Mouse (Mus musculus) kidney, postnatal 36 days (tissue): ENCODE measurements around the gene Prdm16.

ENCODE experiments used
- DNase-seq, 2 experiments: peaks; one replicate each; pipeline ENCODE4 v3.0.0; 2021 to 2022; ENCODE audit warnings: mixed read lengths in 2 of 2

Prdm16 gene

DNA sequence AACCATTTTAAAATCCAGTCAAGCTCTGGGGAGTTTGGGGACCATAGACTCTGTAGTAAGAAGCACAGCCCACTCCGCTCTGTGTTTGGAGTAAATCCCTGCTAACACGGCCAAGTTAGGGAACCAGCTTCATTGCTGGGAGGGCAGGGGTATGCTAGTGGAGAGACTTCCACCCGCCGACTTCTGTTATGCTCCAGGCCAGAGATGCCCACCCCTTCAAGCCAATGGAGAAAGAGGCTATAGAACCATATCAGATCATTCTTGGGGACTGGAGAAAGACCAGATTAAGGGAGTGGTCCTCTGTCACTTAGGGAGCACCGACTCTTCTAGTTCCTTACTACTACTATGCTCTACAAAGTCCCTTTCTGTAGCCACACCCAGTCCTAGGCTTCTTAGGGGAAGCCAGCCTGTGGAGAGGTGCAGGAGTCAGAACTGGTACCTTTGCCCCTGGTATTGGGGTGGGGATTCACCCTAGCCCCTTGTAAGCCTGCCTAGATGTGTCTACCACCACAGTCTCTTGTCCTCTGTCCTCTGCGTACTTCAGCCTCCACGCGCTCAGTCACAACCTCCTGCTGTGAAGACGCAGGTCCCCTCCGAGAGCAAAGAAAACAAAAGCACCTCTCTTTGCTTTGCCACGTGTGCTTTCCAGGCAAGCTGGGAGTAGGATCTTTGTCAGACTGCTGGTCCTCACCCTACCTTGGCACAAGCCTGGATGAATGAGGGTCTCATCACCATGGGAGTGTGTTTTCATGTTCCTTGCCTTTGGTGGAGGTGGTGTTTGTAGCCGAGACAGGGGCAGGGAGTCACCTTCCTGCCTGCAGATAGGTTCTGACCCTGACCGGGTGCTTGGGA lies 3.1 kb upstream of the Prdm16 start:
- no peak for DNase-seq

DNA sequence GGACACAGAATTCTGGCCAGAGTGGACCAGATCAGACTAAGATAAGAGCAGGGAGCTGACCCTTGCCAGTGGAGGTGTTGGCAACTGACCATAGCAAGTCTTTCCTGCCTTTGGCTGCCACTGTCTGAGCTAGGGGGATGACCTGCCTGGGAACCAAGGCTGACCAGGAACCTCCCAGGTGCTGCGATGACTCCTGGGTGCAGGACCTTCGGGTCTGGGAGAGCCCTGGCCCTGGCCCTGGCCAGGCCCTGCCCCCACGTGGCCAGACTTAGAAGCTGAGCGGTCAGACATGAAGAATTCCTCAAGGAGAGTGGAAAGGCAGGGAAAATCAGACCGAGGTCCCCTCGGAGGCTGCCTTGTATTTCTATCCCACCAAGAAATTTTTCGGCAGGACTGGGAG lies 2.5 kb upstream of the Prdm16 start:
- peak; percentile 63 to 71 for DNase-seq

DNA sequence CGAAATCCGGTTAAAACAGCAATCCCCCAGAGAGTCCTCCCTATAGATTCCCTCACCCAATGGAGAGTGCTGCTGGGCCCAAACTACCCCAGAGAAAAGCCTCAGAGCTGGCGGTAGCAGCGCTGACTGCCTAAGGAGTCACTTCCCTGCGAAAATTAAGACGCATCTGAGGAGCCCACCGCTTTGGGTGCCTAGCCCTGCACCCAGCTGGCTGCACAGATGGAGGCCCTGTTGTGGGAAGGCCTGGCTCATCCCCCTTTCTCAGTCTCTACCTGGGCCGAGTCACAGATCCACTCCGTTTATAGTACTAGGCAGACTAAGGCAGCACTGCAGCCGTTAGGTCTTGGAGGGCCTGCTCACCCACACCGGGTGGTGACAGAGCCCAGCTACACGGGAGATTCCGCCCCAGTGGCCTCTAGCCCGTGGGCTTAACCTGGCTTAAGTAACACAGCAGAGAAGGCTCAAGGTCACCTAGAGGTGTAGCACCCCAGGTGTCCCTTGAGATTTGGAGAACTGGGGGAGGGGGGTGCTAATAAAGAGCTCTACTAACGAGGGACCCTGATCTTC lies 1.7 kb upstream of the Prdm16 start:
- peak in 1 of 2 experiments; percentile 44 for DNase-seq

DNA sequence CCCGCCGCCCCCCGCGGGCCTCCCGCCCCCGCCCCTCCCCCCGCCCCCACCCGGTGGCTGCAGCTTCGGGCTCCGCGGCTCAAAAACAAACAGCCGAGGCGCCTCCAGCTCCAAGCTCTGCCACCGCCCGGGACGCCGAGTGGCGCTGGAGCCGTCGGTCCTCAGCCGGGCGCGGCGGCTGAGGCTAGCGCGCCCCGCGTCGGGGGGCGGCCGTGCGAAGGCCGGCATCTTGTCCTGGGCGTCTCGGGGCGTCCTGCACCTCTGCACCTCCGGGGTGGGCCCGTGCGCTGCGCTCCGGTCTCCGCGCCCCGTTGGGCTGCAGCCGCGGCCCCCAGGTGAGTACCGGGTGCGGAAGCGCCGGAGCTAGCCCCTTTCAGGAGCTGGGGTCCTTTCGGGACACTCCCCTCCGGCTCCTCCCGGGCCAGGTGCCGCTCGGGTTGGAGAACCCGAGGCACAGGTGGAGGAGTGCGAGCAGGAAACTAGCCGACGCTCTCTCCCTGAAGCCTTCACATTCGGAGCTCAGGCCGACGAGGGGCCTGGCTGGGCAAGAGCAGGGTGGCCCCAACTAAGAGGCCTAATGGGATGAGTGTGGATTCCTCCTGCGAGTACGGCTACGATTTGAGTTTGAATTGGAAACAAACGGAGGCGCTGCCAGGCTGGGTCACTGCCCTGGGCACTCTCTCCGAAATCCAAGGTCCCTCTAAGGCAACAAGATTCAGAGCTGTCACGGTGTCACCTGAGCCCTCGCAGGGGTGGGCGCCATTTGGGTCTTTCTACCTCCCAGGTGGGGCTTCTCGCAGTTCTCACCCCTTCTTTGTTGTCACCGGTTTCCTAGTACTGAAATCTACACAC lies 1.0 kb upstream of the Prdm16 start:
- peak in 1 of 2 experiments; percentile 15 for DNase-seq

DNA sequence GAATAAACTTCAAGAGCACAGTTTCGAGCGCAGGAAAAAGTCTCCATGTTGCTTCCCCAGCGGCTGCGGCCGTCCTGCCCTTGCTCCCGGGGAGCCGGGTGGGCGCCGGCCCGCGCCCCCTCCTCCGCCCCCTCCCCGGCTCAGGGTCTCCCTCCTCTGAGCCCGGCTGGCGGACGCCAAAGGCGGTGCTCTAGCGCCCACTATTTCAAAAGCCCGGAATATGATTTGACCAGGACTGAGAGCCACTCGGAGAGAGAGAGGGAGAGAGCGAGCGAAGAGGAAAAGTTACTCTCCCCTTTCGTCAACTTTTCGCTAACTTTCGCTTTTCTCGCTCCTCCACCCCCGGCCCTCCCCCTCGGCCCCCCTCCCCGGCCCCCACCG lies 630 bp downstream of the Prdm16 start:
- DNase-seq: peak; percentile 35 to 54

DNA sequence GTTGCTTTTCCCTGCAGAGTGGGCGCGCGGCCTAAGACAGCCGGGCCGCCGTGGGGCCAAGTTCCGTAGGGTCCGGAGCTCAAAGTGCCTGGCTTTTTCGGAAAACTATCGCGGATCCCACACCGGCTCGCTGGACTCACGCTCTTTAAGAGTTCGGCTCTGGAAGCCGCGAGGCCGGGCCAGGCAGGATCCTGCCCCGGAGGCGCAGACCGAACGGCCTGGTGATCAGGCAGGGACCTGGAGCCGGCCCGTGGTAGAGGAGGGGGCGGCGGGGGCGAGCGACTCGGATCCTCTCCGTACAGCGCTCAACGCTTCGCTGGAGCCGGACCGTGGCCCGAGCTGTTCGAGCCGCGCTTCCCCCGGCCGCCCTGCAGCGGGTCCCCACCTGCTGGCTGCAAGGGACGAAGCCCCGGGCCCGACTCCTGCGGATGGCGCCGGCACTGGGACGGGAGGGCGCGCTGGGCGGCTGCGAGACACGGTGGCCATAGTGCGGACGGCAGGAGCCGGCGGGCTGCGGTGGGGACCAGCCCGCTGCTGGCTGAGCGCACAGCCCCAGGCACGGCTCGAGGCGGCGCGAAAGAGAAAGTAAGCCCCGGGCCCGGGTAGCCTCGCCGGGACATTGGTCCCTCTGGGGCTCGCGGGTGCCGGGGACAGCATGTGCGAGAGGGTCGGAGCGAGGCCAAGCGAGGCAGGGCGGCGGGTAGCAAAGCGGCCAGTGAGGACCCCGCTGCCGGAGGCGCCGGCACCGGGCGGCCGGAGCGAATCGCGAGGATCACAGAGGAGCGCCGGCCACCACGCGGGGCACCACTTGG lies 1.2 kb downstream of the Prdm16 start:
- peak in 1 of 2 experiments; percentile 57 for DNase-seq

DNA sequence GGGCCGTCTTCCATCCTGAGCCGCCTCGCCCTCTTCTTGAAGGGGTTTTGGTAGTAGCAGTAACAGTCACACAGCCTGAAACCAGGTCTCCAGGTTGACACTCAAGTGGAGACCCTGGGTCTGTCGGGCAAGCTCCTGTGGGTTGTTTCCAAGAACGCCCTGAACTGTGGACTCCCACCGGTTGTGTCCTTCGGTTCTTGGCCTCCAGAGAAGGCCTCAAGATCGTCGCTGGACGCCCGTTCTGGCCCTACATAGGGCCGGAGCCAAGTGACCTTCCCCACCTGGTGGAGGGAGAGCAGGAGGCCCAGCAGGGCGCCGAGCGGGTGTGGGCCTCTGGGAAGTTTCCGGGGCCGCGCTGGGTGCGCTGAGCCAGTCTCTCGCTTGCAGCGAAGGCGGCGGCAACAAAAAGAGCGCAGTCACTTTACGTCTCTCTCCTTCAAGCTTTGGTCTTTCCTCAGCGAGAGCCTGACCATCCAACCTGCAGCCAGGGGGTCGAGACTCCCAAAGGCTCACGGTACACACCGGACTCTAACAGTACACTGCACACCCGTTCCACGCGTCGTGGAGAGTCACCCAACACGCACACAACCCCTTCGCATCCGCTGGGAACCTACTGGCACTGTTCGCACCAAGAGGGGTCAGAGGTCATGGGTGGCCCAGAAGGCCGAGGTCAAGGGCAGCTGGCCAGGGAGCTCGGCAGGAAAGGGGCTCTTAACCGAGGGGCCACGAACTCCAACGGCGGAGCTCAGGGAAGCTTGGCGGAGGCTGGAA lies 2.0 kb downstream of the Prdm16 start:
- DNase-seq: peak in 1 of 2 experiments; percentile 36

DNA sequence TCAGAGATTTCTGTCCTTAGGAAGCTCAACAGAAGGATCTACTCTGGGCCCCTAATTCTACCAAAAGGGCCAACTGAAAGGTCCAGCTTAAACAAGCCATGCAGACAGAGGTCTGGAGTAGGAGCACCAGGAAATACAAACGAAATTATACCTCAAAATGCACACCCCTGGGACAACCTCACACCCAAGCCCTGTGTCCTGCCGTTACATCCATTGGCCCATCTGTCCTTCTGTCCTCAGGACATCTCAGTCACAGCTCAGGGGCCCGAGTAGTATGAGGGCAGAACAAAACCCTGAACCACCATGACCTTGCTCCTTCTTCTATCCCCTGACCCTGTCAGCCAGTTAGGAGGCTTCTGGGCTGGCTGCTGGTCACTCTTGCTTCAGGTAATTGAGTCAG lies 2.7 kb downstream of the Prdm16 start:
- DNase-seq: no peak

DNA sequence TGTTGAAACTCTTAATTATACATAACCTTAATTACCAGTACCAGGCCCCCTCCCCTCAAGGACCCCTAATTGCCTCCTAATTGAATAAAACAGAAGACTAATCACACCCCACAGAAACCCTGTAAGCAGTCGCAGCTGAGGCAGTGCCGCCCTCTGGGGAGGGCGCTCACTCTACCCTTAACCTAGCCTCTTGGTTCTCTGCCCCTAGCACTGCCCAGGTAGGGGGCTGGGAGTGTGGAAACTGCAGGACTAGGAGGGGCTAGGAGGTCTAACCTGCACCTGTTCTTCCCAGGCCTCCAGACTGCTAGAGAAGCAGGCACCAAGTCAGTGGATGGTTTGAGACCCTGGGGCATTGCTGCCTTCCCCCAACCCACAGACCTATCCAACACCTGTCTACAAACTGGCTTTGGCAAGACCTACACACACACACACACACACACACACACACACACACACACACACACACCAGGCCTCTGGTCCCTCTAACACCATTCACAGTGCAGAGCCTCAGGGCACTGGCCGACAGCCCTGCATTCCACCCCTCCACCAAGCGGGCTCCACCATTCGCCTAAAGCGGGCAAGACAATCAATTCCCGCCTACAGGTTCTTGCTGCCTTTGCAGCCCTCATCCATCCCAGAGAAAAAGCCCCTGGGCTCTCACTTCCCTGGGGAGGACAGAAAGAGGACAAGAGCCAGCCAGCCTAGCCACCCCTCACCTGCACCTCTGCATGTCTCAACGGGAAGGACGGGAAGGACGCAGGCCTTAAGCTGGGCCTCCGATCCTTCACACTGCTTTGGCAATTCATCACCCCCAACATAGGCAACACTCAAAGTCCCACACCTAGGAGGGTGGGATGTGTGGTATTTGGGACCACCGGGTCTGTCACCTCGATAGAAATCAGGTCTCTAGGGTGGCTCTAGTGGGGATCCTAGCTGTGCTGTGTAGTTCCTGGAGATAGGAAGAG lies 3.6 kb downstream of the Prdm16 start:
- peak; percentile 48 to 65 for DNase-seq

DNA sequence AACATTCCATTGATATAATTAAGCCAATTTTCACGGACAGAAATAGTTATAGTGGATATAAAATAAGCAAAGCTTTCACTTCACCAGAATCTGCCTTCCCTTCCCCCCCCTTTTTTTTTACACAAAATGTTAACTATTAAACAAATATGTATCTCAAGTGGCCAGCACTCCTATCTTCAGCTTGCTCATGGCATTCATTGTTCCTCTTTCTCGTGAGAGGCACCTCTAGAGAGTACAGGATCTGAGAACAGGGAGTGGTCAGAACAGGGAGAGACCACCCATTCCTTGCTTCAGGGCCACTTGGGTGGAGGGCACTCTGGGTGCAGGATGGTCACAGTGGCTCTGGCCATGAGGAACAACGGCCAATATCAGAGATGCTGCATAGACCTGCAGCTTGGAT lies 5.9 kb downstream of the Prdm16 start:
- no peak for DNase-seq

DNA sequence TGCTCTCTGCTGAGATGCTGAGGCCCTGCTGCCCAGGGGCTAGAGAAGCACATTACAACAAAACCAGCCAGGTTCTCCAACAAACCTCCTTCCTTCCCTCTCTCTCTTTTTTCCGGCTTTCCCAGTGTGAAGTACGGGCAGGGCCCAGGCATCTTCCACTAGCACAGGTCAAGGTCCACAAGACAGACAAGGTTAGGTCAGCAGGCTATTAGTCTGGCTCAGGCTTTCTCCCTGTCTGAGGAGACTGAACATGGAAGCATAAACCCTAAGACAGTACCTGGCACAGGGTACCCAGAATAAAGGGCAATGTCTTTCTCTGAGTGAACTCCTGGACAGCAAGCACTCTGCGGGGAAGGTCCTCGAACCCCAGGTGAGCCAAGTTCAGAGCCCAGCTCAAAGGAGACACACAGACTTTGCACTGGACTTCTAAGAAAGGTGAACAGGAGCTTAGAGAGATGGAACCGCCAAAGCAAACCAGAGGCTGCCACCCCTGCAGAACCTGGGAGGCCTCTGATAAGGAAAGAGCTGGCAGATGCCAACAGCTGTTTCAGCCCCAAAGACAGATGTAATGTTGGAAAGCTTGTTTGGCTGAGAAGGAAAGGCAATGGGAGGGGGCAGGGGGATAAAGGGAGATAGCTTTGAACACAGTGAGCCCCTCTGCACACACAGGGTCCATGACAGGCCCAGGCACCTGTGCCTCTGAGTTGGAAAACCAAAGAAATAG lies 9.1 kb downstream of the Prdm16 start:
- peak in 1 of 2 experiments; percentile 20 for DNase-seq

DNA sequence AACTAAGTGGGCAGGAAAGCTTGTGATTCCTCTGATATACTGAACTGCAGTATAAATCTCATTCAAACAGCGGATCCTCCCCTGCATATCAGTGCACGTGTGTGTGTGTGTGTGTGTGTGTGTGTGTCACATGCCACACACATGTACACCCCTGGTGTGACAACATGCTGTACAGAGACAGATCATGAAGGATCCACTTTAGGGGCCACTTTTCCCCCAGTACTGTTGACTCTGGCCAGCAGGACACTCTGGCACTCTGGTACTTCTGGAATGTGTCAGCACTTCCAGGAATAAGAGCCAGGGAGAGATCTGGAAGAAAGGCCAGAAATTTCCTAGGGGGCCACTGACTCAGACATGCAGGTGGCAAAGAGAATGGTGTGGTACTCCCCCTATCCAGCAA lies 10.4 kb downstream of the Prdm16 start:
- DNase-seq: no peak

DNA sequence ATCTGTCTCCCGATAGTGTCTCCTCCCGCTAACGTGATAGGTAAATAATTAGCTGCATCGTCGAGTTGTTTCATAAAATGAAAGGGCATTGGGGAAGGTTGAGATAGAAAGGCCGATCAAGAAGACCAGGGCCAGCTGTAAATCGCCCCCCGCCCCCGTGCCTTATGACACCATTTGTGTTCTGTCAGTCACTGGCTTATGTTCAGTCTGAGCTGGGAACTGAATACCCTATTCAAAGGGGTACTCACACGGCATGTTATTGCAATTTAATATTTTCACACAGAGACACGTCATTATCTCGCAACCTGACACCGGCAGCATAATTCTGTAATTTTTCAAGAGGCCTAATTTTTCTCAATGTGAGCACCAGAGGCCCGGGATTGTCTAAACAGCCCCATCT lies 11.0 kb downstream of the Prdm16 start:
- no peak for DNase-seq

DNA sequence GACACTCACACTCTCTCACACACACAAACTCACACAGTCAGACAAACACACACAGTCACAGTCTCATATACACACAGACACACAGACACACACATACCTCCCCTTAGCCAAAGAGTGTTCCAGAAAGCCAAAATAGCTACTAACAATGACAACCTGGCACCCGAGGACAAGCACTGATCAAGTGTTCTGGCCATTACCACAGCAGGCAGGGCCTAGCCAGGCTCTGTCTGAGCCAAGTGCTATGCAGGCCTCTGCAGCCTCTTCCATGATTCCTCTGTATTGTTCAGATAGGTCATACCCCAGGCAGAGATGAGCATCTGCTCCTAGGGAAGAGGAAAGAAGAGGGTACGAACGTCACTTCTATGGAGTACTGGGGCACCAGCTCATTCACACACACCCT lies 13.4 kb downstream of the Prdm16 start:
- no peak for DNase-seq

DNA sequence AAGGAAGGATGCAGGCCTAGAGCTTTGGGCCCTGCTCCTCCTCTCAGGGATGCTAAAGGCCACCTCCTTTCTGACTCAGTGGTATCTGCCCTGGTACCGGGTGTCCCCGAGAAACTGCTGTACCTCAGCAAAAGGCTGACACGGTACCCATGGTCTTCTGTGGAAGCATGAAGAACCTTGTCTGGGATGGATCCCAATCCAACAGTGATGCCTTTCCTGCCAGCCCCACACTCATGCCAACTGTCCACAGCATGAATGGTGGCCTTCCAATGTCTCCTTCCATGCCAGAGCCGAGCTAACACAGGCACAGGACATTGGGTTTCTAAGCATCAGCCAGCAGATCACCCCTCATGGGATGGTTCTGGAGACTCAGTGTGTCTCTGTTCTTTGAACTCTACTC lies 14.2 kb downstream of the Prdm16 start:
- DNase-seq: no peak

DNA sequence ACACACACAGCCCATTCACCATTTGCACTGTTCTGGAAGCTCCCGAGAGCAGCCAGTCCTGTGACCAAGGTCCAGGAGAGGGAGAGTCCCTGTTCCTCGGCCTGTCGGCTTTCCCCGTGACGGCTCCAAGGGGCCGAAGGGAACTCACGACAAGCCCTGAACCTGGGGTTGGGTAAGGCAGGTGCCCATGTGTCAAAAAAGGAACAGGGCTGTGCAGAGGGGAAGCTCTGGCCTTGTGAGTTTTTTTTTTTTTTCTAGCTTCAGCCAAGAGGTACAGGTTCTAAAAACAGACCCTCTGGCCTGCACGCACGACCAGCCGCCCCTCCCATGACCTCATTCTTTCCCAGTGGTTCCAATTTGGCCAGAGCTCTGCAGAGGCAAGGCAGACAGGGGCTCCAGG lies 25.5 kb downstream of the Prdm16 start:
- DNase-seq: no peak

DNA sequence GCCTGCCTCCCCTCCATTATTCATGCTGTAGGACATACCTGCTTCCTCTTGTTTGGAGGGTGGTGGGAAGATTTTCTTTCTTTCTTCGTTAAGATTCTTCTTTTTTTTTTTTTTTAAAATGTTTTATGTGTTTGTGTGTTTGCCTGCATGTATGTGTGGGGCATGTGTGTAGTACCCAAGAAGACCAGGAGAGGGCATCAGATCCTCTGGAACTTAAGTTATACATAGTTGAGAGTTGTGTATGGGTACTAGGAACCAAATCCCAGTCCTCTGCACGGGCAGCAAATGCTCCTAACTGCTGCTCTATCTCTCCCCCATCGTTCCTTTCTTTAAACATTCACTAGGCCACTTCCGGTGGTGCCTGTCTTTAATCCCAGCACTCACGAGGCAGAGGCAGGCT lies 28.9 kb downstream of the Prdm16 start:
- DNase-seq: no peak

DNA sequence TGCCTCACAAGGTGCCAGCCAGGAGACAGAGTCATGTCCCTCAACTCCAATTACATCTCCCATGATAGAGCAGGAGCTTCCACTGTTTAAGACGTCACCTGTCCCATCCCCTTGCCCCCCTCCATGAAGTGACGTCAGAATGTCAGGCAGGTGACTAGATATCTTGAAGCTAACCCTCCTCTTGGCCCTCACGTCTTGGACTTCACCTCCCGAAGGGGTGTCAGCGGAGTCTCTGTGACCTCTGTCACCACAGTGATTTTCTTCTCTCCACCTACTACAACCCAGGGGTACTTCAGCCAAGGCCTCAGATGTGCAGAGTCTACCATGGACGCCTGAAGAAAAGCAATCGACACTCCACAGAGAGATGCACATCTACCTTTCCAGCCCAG lies 32.2 kb downstream of the Prdm16 start:
- no peak for DNase-seq

DNA sequence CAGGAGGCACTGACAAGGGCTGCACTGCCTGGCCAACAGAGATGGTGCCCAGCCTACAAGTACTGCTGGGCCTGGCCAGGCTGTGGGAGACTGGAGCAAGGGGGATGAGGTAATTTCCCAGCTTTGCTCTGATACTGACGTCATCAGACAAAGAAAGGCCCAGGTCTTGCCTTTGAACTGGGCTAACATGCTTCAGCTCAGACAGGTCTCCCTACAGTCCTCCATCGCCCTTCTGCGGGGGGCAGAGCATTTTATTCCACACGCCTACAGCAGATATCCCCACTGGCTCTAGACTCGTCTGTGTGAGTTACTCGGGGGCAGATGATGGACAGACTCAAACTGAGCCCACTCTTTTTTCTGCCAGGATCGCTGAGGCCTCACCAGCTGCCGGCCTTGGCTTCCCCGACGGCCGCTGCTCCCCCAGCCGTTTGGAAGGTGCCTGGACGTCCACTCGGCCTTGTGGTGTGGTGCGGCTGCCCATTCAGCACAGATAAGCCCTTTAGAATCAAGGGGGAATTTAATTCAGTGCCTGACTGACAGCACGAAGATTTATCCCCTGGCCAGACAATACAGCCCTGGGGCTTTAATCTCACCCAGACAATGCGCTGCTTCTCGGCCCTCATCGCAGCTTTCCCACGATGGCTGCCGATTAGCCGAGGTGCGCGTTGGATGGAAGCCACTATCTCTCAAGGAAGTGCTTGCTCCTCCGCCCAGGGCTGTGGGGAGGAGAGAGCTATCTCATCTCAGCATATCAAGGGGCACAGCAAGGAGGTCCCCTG lies 32.8 kb downstream of the Prdm16 start:
- no peak for DNase-seq
